Comparison of ENCODE assay signal across 27 mouse cellular contexts in genomic region chr13:99855229-99855628, GRCm38 (mm10). TPM values are rescaled to one million over a fixed set of nuclear protein-coding genes. Genes with fewer than 3 reads are reported as not detected.
"Had no signal": no experiment of that assay in that cellular context is flagged by ENCODE, and none has a peak within 500 bp of the region (broad histone marks: within the 10 kb centered on the region; RNA-seq: fewer than 3 reads in every experiment).

No protein-coding gene starts in this region.

- H3K36me3 ChIP-seq: heart, embryonic 12.5 days; hindbrain, embryonic 10.5 days; hindbrain, embryonic 12.5 days; intestine, embryonic 15.5 days; limb, embryonic 10.5 days; limb, embryonic 12.5 days had no signal

- H3K4me3 ChIP-seq: gastrocnemius, adult 2 months; heart, adult 2 months; heart, embryonic 12.5 days; hindbrain, embryonic 10.5 days; hindbrain, embryonic 12.5 days; intestine, embryonic 15.5 days; layer of hippocampus, adult 2 months; left cerebral cortex, adult 2 months; limb, embryonic 10.5 days; limb, embryonic 12.5 days had no signal

- DNase-seq: gastrocnemius, adult 2 months; gastrocnemius, postnatal 10 days; gastrocnemius, postnatal 25 days; heart, adult 2 months; heart, postnatal 10 days; heart, postnatal 4 days; kidney, adult 18-20 months; kidney, adult 8-10 months; kidney, postnatal 10 days; kidney, postnatal 25 days; kidney, postnatal 4 days had no signal

- H3K4me1 ChIP-seq: hindbrain, embryonic 10.5 days; hindbrain, embryonic 12.5 days; intestine, embryonic 15.5 days had no signal

- H3K27ac ChIP-seq: gastrocnemius, adult 2 months; heart, adult 2 months; hindbrain, embryonic 10.5 days; hindbrain, embryonic 12.5 days; hindbrain, embryonic 14.5 days; intestine, embryonic 15.5 days; left cerebral cortex, adult 2 months; limb, embryonic 10.5 days; limb, embryonic 12.5 days had no signal

- H3K9ac ChIP-seq: heart, embryonic 12.5 days; hindbrain, embryonic 12.5 days; hindbrain, embryonic 14.5 days; intestine, embryonic 15.5 days; limb, embryonic 12.5 days had no signal

- ATAC-seq: forebrain, embryonic 16.5 days; hindbrain, embryonic 16.5 days; inflammation-experienced regulatory T-cells, adult 6 months; intestine, embryonic 15.5 days; intestine, postnatal 0 days had no signal

- H3K4me2 ChIP-seq: heart, embryonic 12.5 days; hindbrain, embryonic 12.5 days; hindbrain, embryonic 14.5 days; intestine, embryonic 15.5 days; limb, embryonic 12.5 days had no signal

- H3K9me3 ChIP-seq: heart, embryonic 12.5 days; hindbrain, embryonic 10.5 days; hindbrain, embryonic 12.5 days; intestine, embryonic 15.5 days; limb, embryonic 10.5 days; limb, embryonic 12.5 days had no signal

- H3K27me3 ChIP-seq: heart, embryonic 12.5 days; hindbrain, embryonic 12.5 days; intestine, embryonic 15.5 days; limb, embryonic 12.5 days had no signal

RNA-seq across cellular contexts. Expression of gene Cartpt, which starts 45.7 kb away (rescaled TPM):
- total RNA-seq: gastrocnemius, adult 2 months; gastrocnemius, postnatal 10 days; gastrocnemius, postnatal 25 days; gastrocnemius, postnatal 4 days; granulocyte monocyte progenitor cell, adult 5-6 weeks; liver, adult 2 months had no signal
- polyA plus RNA-seq: heart, embryonic 12.5 days; inflammation-experienced regulatory T-cells, adult 6 months; limb, embryonic 12.5 days; liver, adult 2 months had no signal
